Mouse (Mus musculus): ENCODE data around the gene Rtn1. TPM values are rescaled to one million over a fixed set of nuclear protein-coding genes. Genes with fewer than 3 reads are reported as not detected.
A peak's percentile ranks its signal among the peaks of the same experiment; 100 is the strongest.

Gene Rtn1
- polyA plus RNA-seq, 1 experiment from 2014 or later = 8.4 TPM

DNA sequence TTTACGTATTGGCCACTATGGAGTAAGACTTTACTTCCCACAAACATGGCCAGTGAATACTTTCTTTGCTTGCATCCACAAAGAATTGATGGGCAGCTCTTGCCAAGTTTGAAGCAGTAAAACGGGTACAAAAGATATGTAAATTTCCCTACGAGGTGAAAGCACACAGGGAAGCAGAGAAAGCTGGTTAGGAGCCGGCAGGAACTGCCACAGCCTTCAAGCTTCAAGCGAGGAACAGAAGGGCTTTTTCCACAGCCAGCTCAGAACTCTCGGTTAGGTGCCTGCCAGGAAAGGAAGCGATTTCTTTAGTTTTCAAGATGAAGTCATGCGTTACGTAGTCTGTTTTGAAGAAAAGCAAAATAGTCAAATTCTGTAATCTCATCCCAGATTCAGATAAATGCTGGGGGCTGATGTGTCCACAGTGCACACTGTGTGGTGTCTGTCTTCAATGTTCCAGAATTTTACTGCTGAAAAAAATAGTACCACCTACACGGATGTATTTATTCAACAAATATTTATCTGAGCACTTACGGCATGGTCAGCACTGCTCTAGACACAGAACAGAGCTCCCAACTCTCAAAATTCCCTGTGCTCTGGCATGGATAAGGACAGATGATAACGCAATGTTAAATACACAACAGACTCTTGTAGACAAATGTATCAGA, 169.5 kb downstream of the Rtn1 start:
- H3K27me3 ChIP-seq (ENCODE audit: control insufficient read depth, insufficient read depth, low read length) = peaks cover 3% of the 10 kb centered on the region; the same call in 1 of the 2 replicates
- no peak for ATAC-seq (ENCODE audit: insufficient number of reproducible peaks, low FRiP score, low TSS enrichment, low read depth)
- no peak overlapping the region for H3K4me2 ChIP-seq (ENCODE audit: low read depth, severe bottlenecking)
- no peak overlapping the region for H3K4me3 ChIP-seq (ENCODE audit: low read depth, low read length)
- no peaks in the 10 kb centered on the region for H3K36me3 ChIP-seq (ENCODE audit: control insufficient read depth, insufficient read depth, low read length)
- H3K4me1 ChIP-seq (ENCODE audit: control insufficient read depth, insufficient read depth, low read length) = no peaks in the 10 kb centered on the region; the same call in 1 of the 2 replicates
- 68% methylated on average over 12 of the region's 12 CpGs for WGBS
- H3K9ac ChIP-seq (ENCODE audit: low read length) = no peak overlapping the region
- DNase-seq (ENCODE audit: low spot score) = no peak
- H3K9me3 ChIP-seq (ENCODE audit: control insufficient read depth, low read length) = no peaks in the 10 kb centered on the region
- H3K27ac ChIP-seq (replicated peaks; ENCODE audit: low read depth, low read length) = no peak overlapping the region

DNA sequence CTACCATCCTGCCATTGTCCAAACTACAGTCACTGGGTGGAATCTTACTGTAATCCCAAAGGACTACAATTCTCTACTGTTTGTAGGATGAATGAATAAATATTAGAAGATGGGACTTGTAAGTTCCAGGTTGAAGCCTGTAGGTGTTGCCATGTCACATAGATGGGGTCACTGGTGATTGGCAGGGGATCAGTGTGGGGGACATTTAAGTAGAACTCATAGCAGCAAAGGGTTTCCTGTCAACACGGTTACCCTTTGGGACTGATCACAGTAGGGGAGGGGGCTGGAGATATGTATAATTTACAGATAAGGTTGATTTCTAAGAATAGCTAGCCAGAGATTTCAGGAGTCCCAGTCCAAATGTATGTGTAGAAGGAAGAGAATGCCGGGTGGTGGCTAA, 171.6 kb downstream of the Rtn1 start:
- H3K4me2 ChIP-seq (ENCODE audit: low read depth, severe bottlenecking) = peak overlapping the region; percentile 80
- no peaks in the 10 kb centered on the region for H3K36me3 ChIP-seq (ENCODE audit: control insufficient read depth, insufficient read depth, low read length)
- H3K9me3 ChIP-seq (ENCODE audit: control insufficient read depth, low read length) = no peaks in the 10 kb centered on the region
- no peak overlapping the region for H3K27ac ChIP-seq (replicated peaks; ENCODE audit: low read depth, low read length)
- H3K4me3 ChIP-seq (ENCODE audit: low read depth, low read length) = no peak overlapping the region
- peaks cover 3% of the 10 kb centered on the region; the same call in 1 of the 2 replicates for H3K27me3 ChIP-seq (ENCODE audit: control insufficient read depth, insufficient read depth, low read length)
- no peaks in the 10 kb centered on the region; the same call in 1 of the 2 replicates for H3K4me1 ChIP-seq (ENCODE audit: control insufficient read depth, insufficient read depth, low read length)
- DNase-seq (ENCODE audit: low spot score) (no peak), ATAC-seq (ENCODE audit: insufficient number of reproducible peaks, low FRiP score, low TSS enrichment, low read depth) (no peak)
- no peak overlapping the region for H3K9ac ChIP-seq (ENCODE audit: low read length)
- 86% methylated on average over 2 of the region's 2 CpGs for WGBS

DNA sequence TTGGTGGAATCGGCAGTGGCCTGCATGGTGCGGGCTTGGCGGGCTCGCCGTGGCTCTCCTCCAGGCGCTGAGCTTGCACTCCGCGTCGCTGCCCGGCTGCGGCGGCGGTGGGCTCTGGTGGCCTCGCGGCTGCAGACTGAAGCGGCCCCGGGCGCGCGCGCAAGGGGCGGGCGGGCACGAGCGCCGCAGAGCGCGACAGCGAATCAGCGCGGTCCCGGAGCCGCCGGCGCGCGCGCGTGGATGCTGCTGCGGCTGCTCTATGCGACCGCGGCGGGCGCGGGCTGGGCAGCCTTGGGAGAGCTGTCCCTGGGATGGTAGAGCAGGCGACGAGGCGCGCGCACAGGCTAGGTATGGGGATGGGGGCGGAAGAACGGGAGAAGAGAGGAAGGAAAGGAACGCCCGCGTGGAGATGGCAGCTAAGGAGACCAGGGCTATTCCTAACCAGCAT, 172.3 kb downstream of the Rtn1 start:
- Histone ChIP-seq H3K4me3 (ENCODE audit: low read depth, low read length) (peak overlapping the region; percentile 39), H3K9ac (ENCODE audit: low read length) (peak overlapping the region; percentile 64), H3K4me1 (ENCODE audit: control insufficient read depth, insufficient read depth, low read length) (no peaks in the 10 kb centered on the region; the same call in 1 of the 2 replicates), H3K9me3 (ENCODE audit: control insufficient read depth, low read length) (no peaks in the 10 kb centered on the region), H3K4me2 (ENCODE audit: low read depth, severe bottlenecking) (peak overlapping the region; percentile 80), H3K36me3 (ENCODE audit: control insufficient read depth, insufficient read depth, low read length) (no peaks in the 10 kb centered on the region), H3K27me3 (ENCODE audit: control insufficient read depth, insufficient read depth, low read length) (peaks cover 3% of the 10 kb centered on the region; the same call in 1 of the 2 replicates), H3K27ac (replicated peaks; ENCODE audit: low read depth, low read length) (no peak overlapping the region)
- WGBS = 0% methylated on average over 55 of the region's 56 CpGs
- DNase-seq (ENCODE audit: low spot score) (peak; percentile 82), ATAC-seq (ENCODE audit: insufficient number of reproducible peaks, low FRiP score, low TSS enrichment, low read depth) (peak; percentile 92)

DNA sequence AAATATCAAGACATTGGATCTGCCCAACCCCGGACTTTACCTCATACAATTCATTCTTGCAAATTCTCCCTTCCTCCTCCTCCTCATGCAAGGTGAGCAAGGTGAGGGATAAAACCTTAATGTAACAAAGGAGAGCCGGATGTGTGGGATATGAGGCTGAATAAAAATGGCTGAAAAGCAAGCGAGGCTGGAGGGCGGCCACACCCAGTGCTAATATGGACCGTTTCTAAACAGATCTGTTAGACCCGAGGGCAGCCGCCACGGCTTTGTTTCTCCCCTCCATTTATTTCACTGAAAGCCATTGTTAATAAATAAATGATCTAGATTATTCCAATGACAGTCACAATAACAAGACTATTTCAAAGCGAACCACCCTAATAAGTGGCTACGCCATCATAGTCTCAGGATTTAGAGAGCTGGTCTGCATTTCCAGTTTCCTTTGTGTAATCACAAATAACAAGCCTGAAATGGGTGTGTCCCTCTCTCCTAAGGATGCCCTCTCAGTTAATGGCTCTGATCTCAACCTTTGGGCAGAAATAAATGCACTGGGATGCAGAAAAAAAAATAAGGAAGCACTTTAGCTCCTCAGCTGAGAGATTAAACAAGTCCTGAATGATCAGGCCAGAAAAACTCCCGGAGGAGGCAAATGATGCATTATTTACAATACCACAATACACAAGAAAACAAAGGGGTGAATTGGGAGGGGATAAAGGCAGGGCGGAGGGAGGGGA, 173.1 kb downstream of the Rtn1 start:
- Histone ChIP-seq H3K36me3 (ENCODE audit: control insufficient read depth, insufficient read depth, low read length) (no peaks in the 10 kb centered on the region), H3K4me2 (ENCODE audit: low read depth, severe bottlenecking) (peak overlapping the region; percentile 80), H3K4me1 (ENCODE audit: control insufficient read depth, insufficient read depth, low read length) (no peaks in the 10 kb centered on the region; the same call in 1 of the 2 replicates), H3K27me3 (ENCODE audit: control insufficient read depth, insufficient read depth, low read length) (peaks cover 3% of the 10 kb centered on the region; the same call in 1 of the 2 replicates), H3K9me3 (ENCODE audit: control insufficient read depth, low read length) (no peaks in the 10 kb centered on the region), H3K27ac (replicated peaks; ENCODE audit: low read depth, low read length) (no peak overlapping the region), H3K9ac (ENCODE audit: low read length) (peak overlapping the region; percentile 64; the same call in 1 of the 2 replicates), H3K4me3 (ENCODE audit: low read depth, low read length) (peak overlapping the region; percentile 39)
- WGBS = 63% methylated on average over 12 of the region's 12 CpGs
- ATAC-seq (ENCODE audit: insufficient number of reproducible peaks, low FRiP score, low TSS enrichment, low read depth) = no peak
- DNase-seq (ENCODE audit: low spot score) = no peak

DNA sequence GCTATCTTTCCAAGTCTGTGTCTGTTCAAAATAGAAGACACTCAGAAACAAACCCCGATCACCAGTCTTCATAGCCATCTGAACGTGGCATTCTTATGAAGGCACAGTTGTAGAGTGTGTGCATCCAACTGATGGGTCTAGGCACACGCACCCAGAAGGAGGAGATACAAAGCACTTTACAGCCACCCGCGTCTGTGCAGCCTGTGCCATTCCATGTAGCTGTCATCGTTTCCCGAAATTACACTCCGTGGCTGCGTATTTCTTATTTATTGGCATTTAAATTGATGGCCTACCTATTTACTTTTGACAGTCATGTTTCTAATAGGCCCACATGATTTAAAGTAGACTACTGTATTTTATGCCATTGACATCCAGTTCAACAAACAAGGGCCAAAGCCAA, 173.9 kb downstream of the Rtn1 start:
- Histone ChIP-seq H3K9ac (ENCODE audit: low read length) (no peak overlapping the region), H3K4me2 (ENCODE audit: low read depth, severe bottlenecking) (no peak overlapping the region), H3K4me3 (ENCODE audit: low read depth, low read length) (no peak overlapping the region), H3K9me3 (ENCODE audit: control insufficient read depth, low read length) (no peaks in the 10 kb centered on the region), H3K27me3 (ENCODE audit: control insufficient read depth, insufficient read depth, low read length) (peaks cover 3% of the 10 kb centered on the region; the same call in 1 of the 2 replicates), H3K27ac (replicated peaks; ENCODE audit: low read depth, low read length) (no peak overlapping the region), H3K36me3 (ENCODE audit: control insufficient read depth, insufficient read depth, low read length) (no peaks in the 10 kb centered on the region), H3K4me1 (ENCODE audit: control insufficient read depth, insufficient read depth, low read length) (no peaks in the 10 kb centered on the region; the same call in 1 of the 2 replicates)
- no peak for ATAC-seq (ENCODE audit: insufficient number of reproducible peaks, low FRiP score, low TSS enrichment, low read depth)
- no peak for DNase-seq (ENCODE audit: low spot score)
- 87% methylated on average over 9 of the region's 9 CpGs for WGBS

DNA sequence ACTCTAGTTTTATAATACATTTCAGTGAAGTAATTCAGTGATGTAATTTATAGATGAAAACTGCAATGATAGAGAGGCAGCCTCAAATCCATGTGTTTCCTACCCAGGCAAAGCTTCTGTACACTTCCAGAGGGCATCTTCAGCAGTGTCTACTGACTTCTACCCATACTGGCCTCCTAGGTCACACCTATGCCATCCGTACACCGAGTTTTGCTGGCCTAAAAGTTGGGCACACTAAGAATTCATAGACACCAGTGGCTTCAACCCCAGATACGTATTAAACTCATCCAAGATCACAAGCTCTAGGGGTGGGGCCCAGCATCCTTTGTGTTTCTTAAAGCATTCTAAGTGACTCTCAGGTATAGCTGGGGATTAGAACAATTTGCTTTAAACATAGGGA, 174.7 kb downstream of the Rtn1 start:
- Histone ChIP-seq H3K36me3 (ENCODE audit: control insufficient read depth, insufficient read depth, low read length) (no peaks in the 10 kb centered on the region), H3K9me3 (ENCODE audit: control insufficient read depth, low read length) (no peaks in the 10 kb centered on the region), H3K27me3 (ENCODE audit: control insufficient read depth, insufficient read depth, low read length) (peaks cover 3% of the 10 kb centered on the region; the same call in 1 of the 2 replicates), H3K4me2 (ENCODE audit: low read depth, severe bottlenecking) (no peak overlapping the region), H3K27ac (replicated peaks; ENCODE audit: low read depth, low read length) (no peak overlapping the region), H3K9ac (ENCODE audit: low read length) (no peak overlapping the region), H3K4me1 (ENCODE audit: control insufficient read depth, insufficient read depth, low read length) (no peaks in the 10 kb centered on the region; the same call in 1 of the 2 replicates), H3K4me3 (ENCODE audit: low read depth, low read length) (no peak overlapping the region)
- no peak for DNase-seq (ENCODE audit: low spot score)
- 93% methylated on average over 3 of the region's 3 CpGs for WGBS
- no peak for ATAC-seq (ENCODE audit: insufficient number of reproducible peaks, low FRiP score, low TSS enrichment, low read depth)

DNA sequence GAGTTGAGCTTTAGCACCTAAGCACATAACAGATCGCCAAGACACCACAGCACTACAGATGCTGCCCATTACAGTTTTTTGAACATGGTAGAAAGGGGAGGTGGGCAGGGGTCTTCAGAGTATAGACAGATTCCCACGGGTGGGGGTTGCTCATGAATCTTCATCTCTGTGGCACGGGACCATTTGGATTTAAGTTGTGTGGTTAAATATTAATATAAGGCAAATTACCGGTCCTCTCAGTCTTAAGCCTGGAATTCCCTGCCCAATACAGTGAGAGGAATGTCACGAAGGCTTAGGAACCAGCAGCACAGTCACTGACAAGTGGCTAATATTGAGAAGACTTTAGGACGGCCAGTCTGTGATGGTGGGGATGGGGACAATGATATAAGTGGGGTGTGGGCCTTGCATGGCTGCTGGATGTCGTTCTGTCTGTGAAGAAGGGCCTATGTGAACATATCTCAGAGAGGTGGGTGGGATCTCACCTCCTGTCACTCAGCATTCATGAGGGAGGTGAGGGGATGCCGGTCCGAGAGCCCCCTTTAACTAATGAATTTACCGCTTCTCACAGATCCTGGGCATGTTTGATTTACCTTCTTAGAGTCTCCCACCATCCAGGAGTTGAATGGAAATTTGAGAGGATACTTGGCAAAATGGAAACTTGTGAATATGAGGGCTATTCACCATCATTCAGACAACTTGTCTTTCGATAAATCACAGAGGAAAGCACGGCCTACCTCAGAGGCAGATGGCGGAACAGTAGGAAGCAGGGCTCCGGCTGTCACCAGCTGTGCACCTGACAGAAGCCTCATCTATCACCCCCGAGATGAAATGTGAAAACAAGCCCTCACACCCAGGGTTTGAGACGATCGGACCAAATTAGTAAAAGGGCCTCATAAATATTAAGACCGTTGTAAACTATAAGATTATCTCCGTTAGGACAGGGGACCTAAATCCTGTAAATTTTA, 175.7 kb downstream of the Rtn1 start:
- no peaks in the 10 kb centered on the region; the same call in 1 of the 2 replicates for H3K4me1 ChIP-seq (ENCODE audit: control insufficient read depth, insufficient read depth, low read length)
- DNase-seq (ENCODE audit: low spot score) (no peak), ATAC-seq (ENCODE audit: insufficient number of reproducible peaks, low FRiP score, low TSS enrichment, low read depth) (no peak)
- no peak overlapping the region for H3K9ac ChIP-seq (ENCODE audit: low read length)
- H3K9me3 ChIP-seq (ENCODE audit: control insufficient read depth, low read length) = no peaks in the 10 kb centered on the region
- no peak overlapping the region for H3K4me2 ChIP-seq (ENCODE audit: low read depth, severe bottlenecking)
- H3K27me3 ChIP-seq (ENCODE audit: control insufficient read depth, insufficient read depth, low read length) = peaks cover 3% of the 10 kb centered on the region; the same call in 1 of the 2 replicates
- H3K27ac ChIP-seq (replicated peaks; ENCODE audit: low read depth, low read length) = no peak overlapping the region
- no peaks in the 10 kb centered on the region for H3K36me3 ChIP-seq (ENCODE audit: control insufficient read depth, insufficient read depth, low read length)
- WGBS = 83% methylated on average over 19 of the region's 19 CpGs
- H3K4me3 ChIP-seq (ENCODE audit: low read depth, low read length) = no peak overlapping the region

DNA sequence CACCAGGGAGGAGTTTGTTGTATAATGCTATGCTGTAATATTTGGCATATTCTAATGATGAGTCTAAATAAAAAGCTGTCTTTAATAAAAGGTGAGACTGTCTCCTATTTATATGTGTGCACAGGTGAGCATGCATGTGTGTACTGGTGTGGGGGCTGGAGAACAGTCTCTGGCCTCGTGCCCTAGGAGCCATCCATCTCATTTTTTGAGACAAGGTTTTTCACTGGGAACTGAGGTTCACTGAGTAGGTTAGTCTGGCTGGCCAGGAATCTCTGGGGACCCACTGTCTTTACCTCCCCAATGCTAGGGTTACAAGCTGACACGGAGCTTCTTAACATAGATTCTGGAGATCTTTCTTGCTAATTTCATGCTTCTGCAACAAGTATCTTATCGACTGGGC, 176.7 kb downstream of the Rtn1 start:
- Histone ChIP-seq H3K4me3 (ENCODE audit: low read depth, low read length) (no peak overlapping the region), H3K27ac (replicated peaks; ENCODE audit: low read depth, low read length) (no peak overlapping the region), H3K27me3 (ENCODE audit: control insufficient read depth, insufficient read depth, low read length) (no peaks in the 10 kb centered on the region; the same call in 1 of the 2 replicates), H3K36me3 (ENCODE audit: control insufficient read depth, insufficient read depth, low read length) (no peaks in the 10 kb centered on the region), H3K9ac (ENCODE audit: low read length) (no peak overlapping the region), H3K4me2 (ENCODE audit: low read depth, severe bottlenecking) (no peak overlapping the region), H3K9me3 (ENCODE audit: control insufficient read depth, low read length) (no peaks in the 10 kb centered on the region), H3K4me1 (ENCODE audit: control insufficient read depth, insufficient read depth, low read length) (no peaks in the 10 kb centered on the region; the same call in 1 of the 2 replicates)
- no peak for DNase-seq (ENCODE audit: low spot score)
- WGBS = 83% methylated on average over 3 of the region's 3 CpGs
- ATAC-seq (ENCODE audit: insufficient number of reproducible peaks, low FRiP score, low TSS enrichment, low read depth) = no peak
